Mouse (Mus musculus) gastrocnemius, postnatal 14 days (tissue): ENCODE measurements around the gene Mrps7. TPM values are rescaled to one million over a fixed set of nuclear protein-coding genes. Genes with fewer than 3 reads are reported as not detected.
"Not testable (repeated sequence)": the region's sequence is repeated elsewhere in the genome, so short reads cannot be mapped to it uniquely, and the experiment has no call there.

Source experiments
- DNase-seq: peaks from one replicate; pipeline ENCODE4 v3.0.0; 2021; ENCODE audit warnings: mixed read lengths
- intact Hi-C: fragments of 180-260 bp; cut with DNase I; formaldehyde crosslinking; loops from one replicate; pipeline ENCODE4 v1.15.1; 2025; ENCODE audit warnings: low total_unique reads
- total RNA-seq, 2 experiments: library from RNA; stranded (reverse); gene quantifications; 2 replicates each; pipeline ENCODE4 v1.2.3; 2021

The Mrps7 gene
- total RNA-seq, 2 experiments from 2014 or later: 63.6 to 65.4 TPM

DNA sequence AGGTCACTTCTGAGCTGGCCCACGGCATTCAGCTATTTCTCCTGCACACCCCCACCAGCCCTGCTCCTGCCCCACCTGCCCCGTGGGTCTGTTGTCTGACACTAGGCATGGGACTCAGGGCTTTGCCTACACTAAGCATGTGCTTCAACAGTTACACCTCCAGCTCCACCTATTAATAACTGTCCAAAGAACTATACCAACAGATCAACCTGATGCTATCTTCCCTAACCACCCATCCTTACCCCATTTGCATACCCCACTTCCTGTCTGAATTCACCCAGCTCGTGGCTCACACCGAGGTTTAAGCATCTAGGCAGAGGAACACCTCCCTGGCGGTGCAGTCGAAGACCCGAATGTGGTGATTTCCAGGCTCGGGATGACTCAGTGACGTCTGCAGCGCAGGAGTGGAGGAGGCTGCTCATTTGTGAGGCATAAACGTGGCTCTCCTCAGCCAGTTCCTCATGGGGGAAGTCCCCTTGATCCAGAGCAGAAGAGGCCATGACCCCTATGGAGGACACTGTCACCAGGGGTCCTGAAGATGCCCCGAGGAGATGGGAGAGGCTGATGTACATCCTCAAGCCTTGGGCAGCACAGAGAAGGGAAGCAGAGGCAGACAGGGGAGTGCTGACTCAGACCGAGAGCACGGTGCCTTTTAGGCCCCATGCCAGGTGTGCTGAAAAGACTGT lies 37.4 kb downstream of the Mrps7 start:
- intact Hi-C loops: loop anchor here (10.0 kb wide), 1 partner anchor 174 kb away; the partner anchor contains the start of genes Caskin2 and Tsen54
- no peak for DNase-seq

- DNase-seq: no peak
- intact Hi-C loops: loop anchor here (10.0 kb wide), 1 partner anchor 173 kb away; the partner anchor contains the start of genes Caskin2 and Tsen54
Observed at GRCm38 (mm10) chr11:115641664-115642036, 37.9 kb downstream of the Mrps7 start.

GRCm38 (mm10) chr11:115642705-115643104 lies 39.0 kb downstream of the Mrps7 start:
- no peak for DNase-seq
- intact Hi-C loops: loop anchor here (10.0 kb wide), 1 partner anchor 172 kb away; the partner anchor contains the start of genes Caskin2 and Tsen54

DNA sequence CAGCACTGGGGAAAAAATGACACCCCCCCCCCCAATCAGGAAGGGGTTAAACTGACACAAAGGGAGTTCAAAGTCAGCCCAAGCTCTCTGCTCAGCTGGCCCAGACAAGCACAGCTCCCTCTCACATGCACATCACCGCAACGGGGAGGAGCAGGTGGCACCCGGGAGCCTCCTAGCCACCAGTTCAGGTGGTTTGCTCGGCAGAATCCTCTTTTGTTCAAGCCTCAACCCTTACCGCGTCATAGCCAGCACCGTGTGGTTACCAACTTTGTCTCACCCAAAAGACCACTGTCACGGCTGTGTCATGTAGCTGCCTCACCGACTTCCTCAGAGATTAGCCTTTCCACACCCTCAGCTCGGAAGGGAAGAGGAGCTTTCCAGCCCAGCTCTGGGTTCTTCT lies 39.5 kb downstream of the Mrps7 start:
- intact Hi-C loops: loop anchor here (10.0 kb wide), 1 partner anchor 172 kb away; the partner anchor contains the start of genes Caskin2 and Tsen54
- no peak for DNase-seq

- intact Hi-C loops: loop anchor here (2.0 to 10.0 kb wide), 2 partner anchors 72 to 170 kb away; partner anchors contain the start of genes Caskin2 and Tsen54
- no peak for DNase-seq
Observed at GRCm38 (mm10) chr11:115644308-115644707, 40.6 kb downstream of the Mrps7 start.

DNA sequence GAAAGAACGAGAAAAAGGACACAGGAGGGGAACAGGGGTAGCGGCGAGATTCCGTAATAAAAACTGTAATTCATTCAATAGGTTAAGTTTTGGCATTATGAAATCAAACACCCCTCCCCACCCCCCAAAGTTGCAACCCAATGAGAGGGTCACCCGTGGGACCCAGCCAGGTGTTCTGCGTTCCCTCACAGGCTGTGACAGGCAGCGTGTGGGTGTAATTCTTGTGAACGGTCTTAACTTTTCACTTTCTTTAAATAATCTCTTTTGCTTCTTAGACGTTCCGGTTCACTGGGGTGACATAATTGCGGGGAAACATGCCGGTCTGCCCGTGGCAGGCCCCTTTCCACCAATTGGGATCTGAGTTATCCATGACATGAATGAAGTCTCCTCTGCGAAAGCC lies 41.8 kb downstream of the Mrps7 start:
- not testable (repeated sequence) for DNase-seq
- intact Hi-C loops: loop anchor here (2.0 to 10.0 kb wide), 2 partner anchors 71 to 169 kb away; partner anchors contain the start of genes Caskin2 and Tsen54

GRCm38 (mm10) chr11:115646439-115646838 lies 42.7 kb downstream of the Mrps7 start:
- DNase-seq: no peak
- intact Hi-C loops: loop anchor here (10.0 kb wide), 1 partner anchor 168 kb away; the partner anchor contains the start of genes Caskin2 and Tsen54

DNA sequence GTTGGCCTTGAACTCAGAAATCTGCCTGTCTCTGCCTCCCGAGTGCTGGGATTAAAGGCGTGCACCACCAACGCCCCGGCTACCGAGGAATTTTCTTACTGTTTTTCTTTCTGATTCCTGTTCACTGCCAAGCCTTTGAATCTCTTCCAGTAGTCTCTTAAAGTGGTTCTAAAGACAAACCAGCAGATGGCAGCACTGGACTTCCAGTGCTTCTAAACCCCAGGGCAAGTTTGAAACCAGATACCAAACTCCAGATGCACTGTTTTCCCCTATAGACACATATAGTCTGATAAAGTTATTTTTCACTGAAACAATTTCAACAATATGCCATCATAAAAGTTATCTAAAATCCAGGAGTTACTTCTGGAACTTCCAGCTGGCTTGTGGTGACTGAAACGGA lies 43.7 kb downstream of the Mrps7 start:
- peak; percentile 32 for DNase-seq
- intact Hi-C loops: loop anchor here (10.0 kb wide), 1 partner anchor 167 kb away; the partner anchor contains the start of genes Caskin2 and Tsen54

DNA sequence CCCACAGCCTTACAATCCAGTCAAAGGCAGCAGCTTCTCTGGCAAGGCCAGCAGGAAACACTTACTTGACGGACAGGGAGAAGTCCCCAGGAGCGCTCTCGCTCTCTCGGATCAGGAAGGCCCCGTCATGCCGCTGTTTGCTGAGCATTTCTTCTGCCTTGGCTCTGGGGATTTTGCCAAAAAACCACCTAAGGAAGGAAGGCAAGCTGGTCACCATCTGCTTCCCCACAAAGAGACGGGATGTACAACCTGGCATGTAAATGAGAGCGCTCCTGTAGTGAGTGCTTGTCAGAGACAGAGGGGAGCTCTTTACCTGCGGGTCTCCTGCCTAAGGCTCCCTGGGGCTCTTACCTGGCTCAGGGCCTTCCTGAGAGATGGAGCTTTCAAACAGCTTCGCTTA lies 46.0 kb downstream of the Mrps7 start:
- DNase-seq: no peak
- intact Hi-C loops: loop anchor here (2.0 to 10.0 kb wide), 2 partner anchors 61 to 165 kb away; partner anchors contain the start of genes Caskin2 and Tsen54

- DNase-seq: no peak
Observed at GRCm38 (mm10) chr11:115651680-115652079, 48.0 kb downstream of the Mrps7 start.

DNA sequence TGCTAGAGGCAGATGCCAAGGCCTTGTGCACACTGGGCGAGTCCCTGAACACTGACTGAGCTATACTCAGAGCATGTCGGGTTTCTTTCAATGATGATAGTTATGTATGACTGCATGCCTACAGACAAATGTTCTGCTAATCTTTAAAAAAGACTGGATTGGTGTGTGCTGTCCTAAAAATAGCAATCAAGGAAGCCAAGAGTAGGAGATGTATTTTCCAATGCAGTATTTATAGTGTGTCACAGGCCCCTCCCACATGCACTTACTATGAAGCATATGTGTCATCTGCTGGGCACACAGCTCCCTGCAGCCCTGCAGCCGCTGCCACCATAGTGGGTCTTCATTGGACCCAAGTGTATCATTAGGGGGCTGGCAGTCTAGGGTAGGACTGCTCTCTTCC lies 49.5 kb downstream of the Mrps7 start:
- intact Hi-C loops: no loop called here
- DNase-seq: no peak

More at GRCm38 (mm10) chr11:115651680-115652079, 48.0 kb downstream of the Mrps7 start:
- intact Hi-C loops: loop anchor here (2.0 kb wide), 1 partner anchor 59 kb away; no protein-coding TSS in a partner anchor

GRCm38 (mm10) chr11:115654128-115654527 lies 50.4 kb downstream of the Mrps7 start:
- intact Hi-C loops: no loop called here
- no peak for DNase-seq

Other genes starting within 250 kb of the Mrps7 start
- gene Hid1, start 236.2 kb upstream of the Mrps7 start, total RNA-seq: 1 to 10 TPM; 2.9 to 4.3 TPM
- 1 to 10 TPM; 4.8 to 8.3 TPM for gene Cdr2l, start 222.0 kb upstream of the Mrps7 start, total RNA-seq
- 100 to 1,000 TPM; 103 to 107 TPM for gene Mrpl58, start 200.2 kb upstream of the Mrps7 start, total RNA-seq
- gene Atp5h, start 184.0 kb upstream of the Mrps7 start, total RNA-seq: 1,000 to 10,000 TPM; 1,042 to 1,140 TPM
- 10 to 100 TPM; 12.8 to 15.5 TPM for gene Kctd2, start 183.8 kb upstream of the Mrps7 start, total RNA-seq
- gene Trim80, start 163.4 kb upstream of the Mrps7 start, total RNA-seq: not detected
- gene Slc16a5, start 141.5 kb upstream of the Mrps7 start, total RNA-seq: not detected
- gene Armc7, start 128.3 kb upstream of the Mrps7 start, total RNA-seq: 1 to 10 TPM; 1.4 TPM
- 10 to 100 TPM; 11.9 to 15.1 TPM for gene Nt5c, start 112.1 kb upstream of the Mrps7 start, total RNA-seq
- 10 to 100 TPM; 84.9 to 97.5 TPM for gene Jpt1, start 89.5 kb upstream of the Mrps7 start, total RNA-seq
- gene Sumo2, start 67.6 kb upstream of the Mrps7 start, total RNA-seq: 100 to 1,000 TPM; 121 to 143 TPM
- 10 to 100 TPM; 14.7 to 18.9 TPM for gene Nup85, start 39.5 kb upstream of the Mrps7 start, total RNA-seq
- 10 to 100 TPM; 10.9 to 13.2 TPM for gene Gga3, start 126 bp downstream of the Mrps7 start, total RNA-seq
- 10 to 100 TPM; 35.7 to 42.9 TPM for gene Mif4gd, start 9.0 kb downstream of the Mrps7 start, total RNA-seq
- gene Slc25a19, start 24.4 kb downstream of the Mrps7 start, total RNA-seq: 10 to 100 TPM; 40.9 to 45.2 TPM
- gene Grb2, start 104.7 kb downstream of the Mrps7 start, total RNA-seq: 10 to 100 TPM; 76.5 to 93.9 TPM
- gene Tmem94, start 161.5 kb downstream of the Mrps7 start, total RNA-seq: 10 to 100 TPM; 52.7 to 61.5 TPM
- 10 to 100 TPM; 18.4 to 20.1 TPM for gene Caskin2, start 209.7 kb downstream of the Mrps7 start, total RNA-seq
- 1 to 10 TPM; 5.8 to 7.8 TPM for gene Tsen54, start 210.8 kb downstream of the Mrps7 start, total RNA-seq
- 10 to 100 TPM; 11.2 to 11.5 TPM for gene Llgl2, start 220.1 kb downstream of the Mrps7 start, total RNA-seq